Mouse (Mus musculus) CD8-positive naive resting alpha-beta T cell, adult 2 months (primary cell): Measurements from ENCODE around the gene Sugt1.

Experiments
- DNase-seq, 2 experiments: peaks; one replicate each; pipeline ENCODE4 v3.0.0; 2022; ENCODE audit warnings: low read depth in 2 of 2, low spot score in 2 of 2

Sugt1 gene

DNA sequence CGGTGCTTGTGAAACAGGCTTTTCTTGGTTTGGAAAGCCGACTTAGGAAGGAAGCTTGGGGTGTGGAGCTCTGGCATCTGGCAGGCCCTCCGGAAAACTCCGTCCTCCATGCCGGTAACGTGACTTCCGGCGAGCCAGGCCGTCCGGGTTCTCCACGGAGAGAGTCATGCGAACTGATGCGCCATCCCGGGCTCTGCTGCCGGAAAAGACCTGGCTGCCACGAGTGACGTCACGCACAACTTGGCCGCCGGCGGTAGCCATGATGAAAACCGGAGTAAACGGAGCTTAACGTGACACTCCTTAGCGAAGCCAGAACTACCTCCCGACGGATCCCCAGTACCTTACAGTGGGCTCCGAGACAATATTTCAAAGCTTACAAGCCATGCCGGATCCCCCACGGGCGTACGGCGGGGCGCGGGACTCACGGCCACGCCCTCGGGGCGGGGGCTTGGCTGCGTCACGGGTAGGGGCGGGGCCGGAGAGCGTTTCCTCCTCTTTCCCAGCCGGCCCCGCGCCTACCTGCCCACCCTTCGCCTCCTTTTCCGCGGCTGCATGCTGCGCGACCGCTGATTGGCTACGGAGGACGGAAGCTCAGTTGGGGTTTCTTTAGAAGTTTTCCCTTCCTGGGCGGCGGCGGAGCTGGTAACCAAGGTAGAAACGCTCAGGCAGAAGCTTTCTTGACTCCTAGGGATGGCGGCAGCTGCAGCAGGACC lies at the start of gene Sugt1:
Gene Sugt1 (plus strand): TSS at position 553 of the 713 bp plus-strand sequence.
- DNase-seq: peak; percentile 96

DNA sequence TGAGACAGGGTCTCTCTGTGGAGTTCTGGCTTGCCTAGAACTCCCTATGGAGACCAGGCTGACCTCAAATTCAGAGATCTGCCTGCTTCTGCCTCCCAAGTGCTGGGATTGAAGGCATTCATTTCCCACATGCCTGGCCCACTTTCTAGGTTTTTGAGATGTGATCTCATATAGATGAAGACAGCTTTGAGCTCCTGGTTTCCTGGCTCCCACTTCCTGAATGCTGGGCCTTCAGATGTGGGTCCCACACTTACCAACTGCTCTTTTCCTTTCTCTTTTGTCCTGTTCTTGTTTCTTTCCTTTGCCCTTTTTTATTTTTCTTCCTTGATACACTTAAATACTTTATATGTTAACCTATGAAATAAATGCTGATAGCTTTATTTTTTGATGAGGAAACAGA lies 49.6 kb upstream of the Sugt1 start:
- no peak for DNase-seq

- DNase-seq: no peak
These were observed 45.9 kb upstream of the Sugt1 start for GRCm38 (mm10) chr14:79541606-79542005.

GRCm38 (mm10) chr14:79549343-79549742 lies 38.1 kb upstream of the Sugt1 start:
- DNase-seq: no peak

DNA sequence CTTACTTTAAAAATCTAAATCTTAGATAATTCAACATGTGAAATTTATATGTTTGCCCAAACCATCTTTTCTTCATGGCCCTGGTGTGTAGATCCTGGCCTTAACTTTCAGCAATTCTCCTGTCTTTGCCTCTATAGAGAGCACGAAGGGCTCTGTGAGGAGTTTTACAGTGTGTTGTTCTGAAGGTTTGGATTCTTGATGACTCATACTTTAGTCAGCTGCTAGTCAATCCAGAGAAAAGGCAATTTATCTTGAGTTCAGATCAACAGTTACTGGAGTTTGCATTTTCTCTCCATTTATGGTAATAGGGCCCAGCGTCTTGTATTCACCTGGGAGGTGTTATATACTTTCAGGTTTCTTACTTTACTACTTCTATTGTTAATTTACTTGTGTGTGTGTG lies 35.6 kb upstream of the Sugt1 start:
- no peak for DNase-seq

GRCm38 (mm10) chr14:79552854-79553253 lies 34.6 kb upstream of the Sugt1 start:
- DNase-seq: no peak

DNA sequence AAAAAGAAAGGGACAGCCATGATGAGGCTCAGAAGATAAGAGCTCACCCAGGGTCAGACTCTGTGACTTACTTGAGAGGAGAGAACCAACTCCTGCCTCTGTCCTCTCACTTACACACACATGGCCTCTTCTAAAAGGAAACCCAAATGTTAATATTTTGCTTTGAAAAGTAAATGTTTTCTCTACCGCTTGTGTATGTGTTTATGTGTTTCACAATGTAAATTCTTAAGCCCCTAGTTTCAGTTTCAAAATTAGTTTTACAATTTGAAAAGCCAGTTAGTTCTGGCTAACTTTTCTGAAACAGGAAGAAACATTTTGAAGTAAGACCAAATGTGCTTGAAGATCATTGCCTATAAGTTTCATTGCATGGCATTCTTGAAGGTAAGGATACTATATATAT lies 29.7 kb upstream of the Sugt1 start:
- DNase-seq: no peak

DNA sequence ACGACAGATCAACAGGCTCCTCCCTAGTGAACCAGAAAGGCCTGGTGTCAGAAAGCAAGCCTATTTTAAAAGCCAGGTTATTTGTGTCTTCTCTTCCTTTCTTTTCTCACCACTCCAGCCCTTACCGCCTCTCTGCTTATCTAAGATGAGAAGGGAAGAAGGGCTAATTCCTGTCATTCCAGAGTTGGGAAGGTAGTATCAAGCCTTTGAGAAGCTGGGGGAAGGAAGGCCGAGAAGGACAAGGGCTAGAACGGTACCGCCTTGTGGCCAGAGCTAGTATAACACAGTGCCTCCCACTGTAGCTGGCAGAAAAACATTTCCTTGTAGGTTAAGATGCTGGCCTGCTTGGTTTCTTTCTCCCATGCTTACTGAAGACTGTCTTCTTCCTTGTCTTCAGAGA lies 24.7 kb upstream of the Sugt1 start:
- DNase-seq: peak; percentile 33 to 54

GRCm38 (mm10) chr14:79564784-79565183 lies 22.7 kb upstream of the Sugt1 start:
- DNase-seq: no peak

DNA sequence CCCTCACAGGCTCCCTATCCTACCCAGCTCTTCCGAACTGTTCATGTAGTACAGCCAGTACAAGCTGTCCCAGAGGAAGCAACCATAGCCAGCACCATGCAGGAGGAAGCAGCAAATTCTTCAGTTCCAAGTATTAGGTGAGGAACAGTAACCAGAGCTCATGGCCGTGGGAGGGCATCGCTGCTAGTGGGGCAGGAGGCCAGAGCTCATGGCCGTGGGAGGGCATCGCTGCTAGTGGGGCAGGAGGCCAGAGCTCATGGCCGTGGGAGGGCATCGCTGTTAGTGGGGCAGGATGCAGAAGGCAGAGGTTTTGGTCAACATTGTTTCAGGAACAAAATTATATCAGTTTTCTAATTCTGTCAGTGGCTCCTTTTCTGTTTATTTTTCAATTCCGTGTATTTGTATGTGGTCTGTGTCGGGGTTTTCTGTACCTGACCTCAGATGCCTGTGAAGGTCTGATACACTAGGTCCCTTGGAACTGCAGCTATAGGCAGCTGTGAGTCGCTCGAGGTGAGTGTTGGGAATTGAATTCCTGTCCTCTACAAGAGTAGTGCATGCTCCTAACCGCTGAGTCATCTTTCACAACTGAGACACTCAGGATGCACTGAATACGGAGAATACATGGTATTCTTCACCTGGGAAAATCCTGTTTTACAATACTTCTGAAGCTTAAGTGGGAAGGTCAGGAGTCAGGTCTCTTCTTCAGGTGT lies 13.9 kb upstream of the Sugt1 start:
- DNase-seq: no peak

DNA sequence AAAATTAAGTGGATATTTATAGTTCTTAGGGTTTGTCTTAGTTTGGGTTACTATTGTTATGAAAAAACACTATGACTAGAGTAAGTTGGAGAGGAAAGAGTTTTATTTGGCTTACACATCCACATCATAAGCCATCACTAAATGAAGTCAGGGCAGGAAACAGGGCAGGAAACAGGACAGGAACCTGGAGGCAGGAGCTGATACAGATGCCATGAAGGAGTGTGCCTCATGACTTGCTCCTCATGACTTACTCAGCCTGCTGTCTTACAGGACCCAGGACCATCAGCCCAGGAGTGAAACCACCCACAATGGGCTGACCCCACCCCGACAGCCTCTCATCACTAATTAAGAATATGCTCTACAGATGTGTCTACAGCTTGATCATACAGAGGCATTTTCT lies 13.1 kb upstream of the Sugt1 start:
- DNase-seq: no peak

DNA sequence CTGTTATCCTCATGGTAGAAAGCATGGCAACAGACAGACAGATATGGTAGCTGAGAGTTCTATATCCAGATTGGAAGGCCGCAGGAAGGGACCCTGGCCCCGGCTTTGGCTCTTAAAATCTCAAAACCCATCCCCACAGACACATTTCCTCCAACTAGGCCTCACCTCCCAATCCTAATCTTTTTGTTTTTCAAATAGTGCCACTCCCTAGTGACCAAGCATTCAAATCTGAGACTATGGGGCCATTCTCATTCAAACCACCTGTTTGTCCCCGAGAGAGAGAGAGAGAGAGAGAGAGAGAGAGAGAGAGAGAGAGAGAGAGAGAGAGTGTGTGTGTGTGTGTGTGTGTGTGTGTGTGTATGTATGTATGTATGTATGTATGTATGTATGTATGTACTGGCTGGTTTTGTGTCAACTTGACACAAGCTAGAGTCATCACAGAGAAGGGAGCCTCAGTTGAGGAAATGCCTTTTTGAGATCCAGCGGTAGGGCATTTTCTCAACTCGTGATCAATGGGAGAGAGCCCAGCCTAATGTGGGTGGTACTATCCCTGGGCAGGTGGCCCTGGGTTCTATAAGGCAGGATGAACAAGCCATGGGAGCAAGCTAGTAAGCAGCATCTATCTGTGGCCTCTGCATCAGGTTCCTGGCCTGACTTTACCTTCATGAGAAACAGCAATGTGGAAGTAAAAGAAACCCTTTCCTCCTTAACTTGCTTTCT lies 3.8 kb upstream of the Sugt1 start:
- DNase-seq: no peak

DNA sequence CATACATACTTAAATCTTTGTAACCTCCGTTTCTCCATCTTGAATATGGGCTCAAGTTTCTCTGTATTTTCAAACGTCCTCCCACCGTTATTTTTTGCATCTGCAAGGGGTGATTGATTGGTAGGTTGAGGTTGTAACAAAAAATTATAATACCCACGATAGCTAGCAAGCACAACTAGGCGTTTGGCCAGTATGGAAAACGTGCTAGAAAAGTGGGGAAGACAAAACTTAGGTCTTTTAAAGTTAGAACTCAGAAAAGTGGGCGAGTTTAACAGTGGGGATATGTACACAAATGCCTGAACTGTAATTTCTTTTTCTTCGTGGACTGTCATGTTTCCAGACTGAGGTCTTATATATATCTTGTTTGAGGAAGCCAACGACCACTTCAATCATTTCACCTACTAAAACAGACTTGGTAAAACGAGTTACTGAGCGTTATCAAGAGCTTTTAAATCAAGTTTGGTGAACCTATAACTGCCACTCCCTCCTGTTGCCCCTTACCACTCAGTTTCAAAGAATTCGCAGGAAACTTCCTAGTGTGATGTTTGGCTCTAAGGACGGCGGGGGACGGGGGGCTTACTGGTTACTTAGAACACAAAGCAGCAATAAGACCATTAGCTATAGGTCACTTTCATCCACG lies 872 bp upstream of the Sugt1 start:
- no peak for DNase-seq

GRCm38 (mm10) chr14:79587852-79588229 lies 350 bp downstream of the Sugt1 start:
- no peak for DNase-seq

DNA sequence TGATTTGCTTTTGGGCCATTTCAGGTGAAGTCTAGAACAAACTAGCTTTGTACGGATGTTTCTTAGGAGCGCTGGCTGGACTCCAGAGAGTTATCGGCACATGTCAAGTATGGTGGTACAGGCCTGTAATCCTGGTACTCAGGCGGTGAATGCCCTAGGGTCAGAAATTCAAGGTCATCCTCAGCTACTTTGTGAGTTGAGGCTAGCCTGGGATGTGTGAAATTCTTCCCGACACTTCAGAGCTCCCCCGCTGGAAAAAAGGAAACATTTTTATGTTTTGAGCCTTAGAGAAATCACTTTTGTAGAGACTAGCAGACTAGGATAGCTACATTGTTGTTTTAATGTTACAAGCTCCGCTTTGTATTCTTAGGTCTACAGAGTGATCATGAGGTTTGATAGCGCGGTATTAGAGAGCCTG lies 1.1 kb downstream of the Sugt1 start:
- no peak for DNase-seq

- DNase-seq: no peak
These were observed 1.9 kb downstream of the Sugt1 start for GRCm38 (mm10) chr14:79589401-79589800.

GRCm38 (mm10) chr14:79590916-79591315 lies 3.4 kb downstream of the Sugt1 start:
- peak; percentile 73 to 75 for DNase-seq

DNA sequence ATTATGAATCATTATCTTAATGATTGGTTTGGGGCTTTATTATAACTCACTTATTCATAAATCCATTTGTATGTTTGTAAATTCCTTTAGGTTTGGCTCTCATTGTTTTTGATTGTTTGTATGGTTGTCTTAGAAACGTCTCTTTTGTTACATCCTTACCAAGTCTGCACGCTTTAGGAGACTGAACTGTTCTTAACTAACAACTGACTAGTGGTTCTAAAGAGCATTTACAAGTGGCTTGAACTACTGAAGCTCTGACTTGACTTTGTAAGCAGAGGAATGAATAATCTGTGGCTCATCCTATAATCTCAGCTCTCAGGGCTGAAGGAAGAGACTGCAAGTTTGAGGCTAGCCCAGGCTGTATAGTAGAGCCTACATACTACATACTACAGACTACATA lies 4.1 kb downstream of the Sugt1 start:
- no peak for DNase-seq

- DNase-seq: no peak
These were observed 6.6 kb downstream of the Sugt1 start for GRCm38 (mm10) chr14:79594069-79594468.

DNA sequence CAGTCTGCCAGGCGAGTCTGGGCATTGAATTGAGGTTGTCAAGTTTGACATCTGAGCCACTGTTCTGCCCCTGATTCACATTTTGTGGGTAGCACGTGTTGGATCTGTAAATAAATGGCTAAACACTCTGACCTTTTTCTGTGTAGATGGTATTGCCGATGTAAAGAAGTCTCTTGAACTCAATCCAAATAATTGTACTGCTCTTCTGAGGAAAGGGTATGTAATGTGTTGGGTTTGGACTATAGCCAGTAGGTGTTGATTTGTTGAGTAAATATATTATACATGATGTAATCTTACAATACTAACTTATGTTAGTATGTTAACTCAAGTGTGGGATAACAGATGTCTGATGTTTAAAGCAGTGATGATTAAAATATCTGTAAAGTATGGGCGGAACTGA lies 9.1 kb downstream of the Sugt1 start:
- no peak for DNase-seq

- DNase-seq: no peak
These were observed 18.4 kb downstream of the Sugt1 start for GRCm38 (mm10) chr14:79605881-79606280.

DNA sequence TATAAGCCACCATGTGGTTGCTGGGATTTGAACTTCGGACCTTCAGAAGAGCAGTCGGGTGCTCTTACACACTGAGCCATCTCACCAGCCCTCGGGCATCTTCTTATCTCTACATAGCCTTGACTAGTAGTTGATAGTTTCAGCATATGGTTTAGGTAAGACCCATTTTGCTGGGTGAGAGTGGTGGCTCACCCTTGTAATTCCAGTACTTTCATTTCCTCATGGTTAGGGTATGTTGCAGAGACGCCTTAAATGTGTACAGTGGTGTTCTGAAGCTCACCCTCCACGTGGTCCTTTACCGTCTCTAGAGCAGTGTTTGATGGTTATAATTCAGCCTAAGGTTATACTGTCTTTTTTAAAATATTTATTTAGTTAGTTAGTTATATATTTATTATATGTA lies 18.9 kb downstream of the Sugt1 start:
- DNase-seq: no peak
